Mouse (Mus musculus) myocyte (in vitro differentiated cells): ENCODE results near the gene Mdfi. TPM values are rescaled to one million over a fixed set of nuclear protein-coding genes. Genes with fewer than 3 reads are reported as not detected.

Experiments
- H3K27me3 ChIP-seq: one replicate; pipeline ENCODE4 v1.6.1; 2011; ENCODE audit not compliant: control insufficient read depth, insufficient read depth, insufficient read length
- H3K36me3 ChIP-seq: one replicate; pipeline ENCODE4 v1.6.1; 2011; ENCODE audit not compliant: control insufficient read depth, insufficient read depth
- H3K4me2 ChIP-seq: one replicate; pipeline ENCODE4 v1.6.1; 2011; ENCODE audit warnings: low read depth, control low read depth
- H3K4me3 ChIP-seq: one replicate; pipeline ENCODE4 v1.5.1; 2011; ENCODE audit warnings: mild to moderate bottlenecking, control low read depth, moderate library complexity
- H3K79me2 ChIP-seq: one replicate; pipeline ENCODE4 v1.6.1; 2011; ENCODE audit not compliant: control insufficient read depth, insufficient read depth
- H3ac ChIP-seq: one replicate; pipeline ENCODE4 v1.6.1; 2011; ENCODE audit not compliant: control insufficient read depth, insufficient read length
- CEBPB ChIP-seq: IDR thresholded peaks from 2 replicates; pipeline ENCODE4 v1.6.1; 2011; ENCODE audit warnings: mild to moderate bottlenecking, moderate library complexity; ENCODE audit not compliant: poor library complexity, insufficient read depth, severe bottlenecking
- E2F4 ChIP-seq: IDR thresholded peaks from one replicate; pipeline ENCODE4 v1.6.1; 2011; ENCODE audit warnings: mild to moderate bottlenecking, control low read depth, moderate library complexity; ENCODE audit not compliant: insufficient read depth
- MAX ChIP-seq: IDR thresholded peaks from one replicate; pipeline ENCODE4 v1.6.1; 2011; ENCODE audit warnings: low read depth, mild to moderate bottlenecking, control low read depth
- MYOD1 ChIP-seq, 3 experiments: IDR thresholded peaks; one replicate each; pipeline ENCODE4 v1.6.1; 2011; ENCODE audit warnings: control low read depth in 2 of 3, low read depth in 2 of 3, mild to moderate bottlenecking in 2 of 3, moderate library complexity in 1 of 3; ENCODE audit not compliant: insufficient read length in 2 of 3, control insufficient read depth in 1 of 3
- MYOG ChIP-seq, 3 experiments: IDR thresholded peaks; one replicate each; pipeline ENCODE4 v1.6.1; 2011; ENCODE audit warnings: control low read depth in 2 of 3, low read depth in 2 of 3, mild to moderate bottlenecking in 2 of 3; ENCODE audit not compliant: insufficient read length in 2 of 3, control insufficient read depth in 1 of 3, insufficient read depth in 1 of 3
- POLR2A ChIP-seq: IDR thresholded peaks from one replicate; pipeline ENCODE4 v1.6.1; 2011; ENCODE audit warnings: low read depth, mild to moderate bottlenecking, control low read depth, moderate library complexity; ENCODE audit not compliant: insufficient read length
- POLR2AphosphoS2 ChIP-seq: IDR thresholded peaks from one replicate; pipeline ENCODE4 v1.6.1; 2011; ENCODE audit warnings: low read depth, control low read depth; ENCODE audit not compliant: insufficient read length
- REST ChIP-seq: IDR thresholded peaks from one replicate; pipeline ENCODE4 v1.6.1; 2011; ENCODE audit warnings: mild to moderate bottlenecking, control low read depth, moderate library complexity; ENCODE audit not compliant: insufficient read depth, insufficient read length
- SRF ChIP-seq: IDR thresholded peaks from one replicate; pipeline ENCODE4 v1.6.1; 2011; ENCODE audit warnings: low read depth; ENCODE audit not compliant: control insufficient read depth, insufficient read length
- TCF12 ChIP-seq: IDR thresholded peaks from one replicate; pipeline ENCODE4 v1.6.1; 2011; ENCODE audit warnings: mild to moderate bottlenecking, control low read depth; ENCODE audit not compliant: poor library complexity, insufficient read depth, severe bottlenecking
- TCF3 ChIP-seq: IDR thresholded peaks from one replicate; pipeline ENCODE4 v1.6.1; 2011; ENCODE audit warnings: low read depth, control low read depth; ENCODE audit not compliant: insufficient read length
- USF1 ChIP-seq: IDR thresholded peaks from one replicate; pipeline ENCODE4 v1.6.1; 2011; ENCODE audit warnings: low read depth, mild to moderate bottlenecking, control low read depth, moderate library complexity
- polyA plus RNA-seq: library from polyadenylated mRNA; unstranded; fragments of >200 nt; fragmentation: generic; extraction: Trizol; gene quantifications from one replicate; pipeline ENCODE4 v1.2.1, GENCODE M21; 2012; ENCODE audit warnings: missing spikeins

The Mdfi gene
- polyA plus RNA-seq, 1 experiment: 1.1 TPM

DNA sequence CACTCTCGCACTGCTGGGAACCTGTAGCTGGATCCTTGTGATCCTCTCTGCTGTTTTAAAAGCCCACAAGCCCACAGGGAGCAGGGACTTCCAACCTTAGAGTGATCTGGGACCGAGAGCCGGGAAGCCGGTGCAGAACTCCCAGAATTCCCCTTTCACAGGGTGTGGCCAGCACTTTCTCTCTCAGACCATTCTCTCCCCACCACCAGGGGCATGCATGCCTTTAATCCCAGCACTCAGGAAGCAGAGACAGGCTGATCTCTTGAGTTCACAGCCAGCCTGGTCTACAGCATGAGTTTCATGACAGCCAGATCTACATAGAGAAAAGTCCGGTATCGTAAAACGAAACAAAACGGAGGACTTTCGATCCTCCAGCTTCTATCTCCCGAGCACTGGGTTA lies 35.4 kb upstream of the Mdfi start:
- no peak overlapping the region for H3K4me3 ChIP-seq
- H3K79me2 ChIP-seq: no peaks in the 10 kb centered on the region
- TF ChIP-seq SRF: no peak
- TF ChIP-seq MAX: no peak
- no peak for TF ChIP-seq E2F4
- no peak for TF ChIP-seq MYOD1 (IDR thresholded peaks at IDR 0.05; ENCODE audit: control insufficient read depth in 1 of 3, insufficient read length in 2 of 3, low read depth in 2 of 3)
- no peak for TF ChIP-seq TCF12
- TF ChIP-seq CEBPB: no peak
- no peak for TF ChIP-seq USF1
- TF ChIP-seq MYOG (IDR thresholded peaks at IDR 0.05; ENCODE audit: control insufficient read depth in 1 of 3, insufficient read depth in 1 of 3, insufficient read length in 2 of 3, low read depth in 2 of 3): no peak
- no peak for TF ChIP-seq TCF3
- TF ChIP-seq POLR2A: no peak
- no peak for TF ChIP-seq POLR2AphosphoS2
- no peak for TF ChIP-seq REST
- H3K27me3 ChIP-seq: no peaks in the 10 kb centered on the region
- no peak overlapping the region for H3K4me2 ChIP-seq
- H3K36me3 ChIP-seq: peaks cover 8% of the 10 kb centered on the region
- no peak overlapping the region for H3ac ChIP-seq

GRCm38 (mm10) chr17:47866037-47866436 lies 31.5 kb upstream of the Mdfi start:
- Histone ChIP-seq H3K27me3 (no peaks in the 10 kb centered on the region), H3K36me3 (no peaks in the 10 kb centered on the region)

DNA sequence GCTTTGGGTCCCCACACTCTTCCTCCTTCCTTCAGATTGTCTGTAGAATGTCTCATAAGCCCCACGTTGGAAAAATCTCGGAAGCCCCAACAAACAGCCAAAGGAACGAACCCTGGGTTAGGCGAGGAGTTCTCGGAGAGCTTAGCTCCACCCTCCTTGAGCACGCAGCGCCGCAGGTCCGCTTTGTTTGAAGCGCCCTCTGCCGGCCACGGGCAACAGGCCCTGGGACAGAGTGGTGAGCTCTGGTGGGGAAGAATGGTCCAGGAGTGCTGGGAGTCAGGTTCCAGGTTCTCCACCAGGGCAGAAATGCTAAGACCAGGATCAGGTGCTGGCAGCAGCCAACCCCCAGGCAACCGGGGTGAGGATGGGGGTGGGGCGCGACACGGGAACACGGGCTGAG lies 30.0 kb upstream of the Mdfi start:
- no peak overlapping the region for H3ac ChIP-seq
- H3K4me2 ChIP-seq: no peak overlapping the region
- H3K4me3 ChIP-seq: no peak overlapping the region
- TF ChIP-seq SRF (no peak), MYOD1 (IDR thresholded peaks at IDR 0.05; ENCODE audit: control insufficient read depth in 1 of 3, insufficient read length in 2 of 3, low read depth in 2 of 3) (no peak), MAX (no peak), CEBPB (no peak), REST (no peak)
- H3K36me3 ChIP-seq: no peaks in the 10 kb centered on the region
- H3K79me2 ChIP-seq: no peaks in the 10 kb centered on the region
- H3K27me3 ChIP-seq: no peaks in the 10 kb centered on the region

More at GRCm38 (mm10) chr17:47866037-47866436, 31.5 kb upstream of the Mdfi start:
- Histone ChIP-seq H3K4me3 (no peak overlapping the region), H3K4me2 (no peak overlapping the region), H3K79me2 (no peaks in the 10 kb centered on the region), H3ac (no peak overlapping the region)
- TF ChIP-seq POLR2AphosphoS2 (peak; percentile 77), TCF3 (no peak), MAX (no peak)

DNA sequence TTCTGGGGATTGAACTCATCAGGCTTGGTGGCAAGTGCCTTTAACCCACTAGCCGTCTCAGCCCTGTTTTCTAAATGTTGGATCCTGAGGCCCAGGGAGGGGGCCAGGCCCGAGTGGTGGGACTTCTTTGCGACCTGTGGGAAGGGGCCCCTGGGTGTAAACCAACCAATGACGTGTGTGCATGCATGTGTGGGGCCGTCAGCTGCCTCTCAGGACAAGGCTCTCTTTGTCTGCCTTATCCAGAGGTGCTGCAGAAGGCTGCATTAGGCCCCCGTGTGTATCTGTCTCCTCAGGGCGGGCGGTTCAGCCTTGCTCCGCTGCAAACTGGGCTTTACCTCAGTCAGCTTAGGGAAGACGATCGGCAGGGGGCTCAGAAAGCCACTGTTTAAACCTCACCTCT lies 28.9 kb upstream of the Mdfi start:
- Histone ChIP-seq H3ac (no peak overlapping the region), H3K27me3 (no peaks in the 10 kb centered on the region), H3K79me2 (no peaks in the 10 kb centered on the region), H3K36me3 (no peaks in the 10 kb centered on the region), H3K4me2 (no peak overlapping the region), H3K4me3 (no peak overlapping the region)
- TF ChIP-seq MAX (no peak), E2F4 (no peak), TCF12 (no peak), SRF (no peak), POLR2A (no peak), CEBPB (no peak), TCF3 (no peak), REST (no peak), POLR2AphosphoS2 (no peak), MYOG (IDR thresholded peaks at IDR 0.05; ENCODE audit: control insufficient read depth in 1 of 3, insufficient read depth in 1 of 3, insufficient read length in 2 of 3, low read depth in 2 of 3) (no peak)

DNA sequence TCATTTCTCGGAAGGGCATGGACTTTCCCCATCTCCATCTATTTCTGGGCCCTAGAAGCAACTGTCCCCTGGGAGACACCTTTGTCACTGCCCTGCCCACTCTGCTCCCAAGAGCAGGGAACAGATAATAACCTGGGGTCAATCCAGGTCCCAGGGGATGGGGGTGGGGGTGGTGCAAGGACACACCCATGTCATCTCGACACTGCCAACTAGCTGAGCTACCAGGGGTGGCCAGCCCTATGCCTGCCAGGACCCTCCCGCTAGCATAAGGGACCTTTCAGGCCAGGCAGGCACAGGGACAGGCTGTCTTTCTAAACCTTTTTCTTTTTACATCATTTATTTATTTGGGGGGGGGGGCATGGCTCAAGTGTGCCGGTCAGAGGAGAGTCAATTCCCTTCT lies 28.5 kb upstream of the Mdfi start:
- Histone ChIP-seq H3K4me3 (no peak overlapping the region), H3K4me2 (no peak overlapping the region), H3K36me3 (no peaks in the 10 kb centered on the region), H3ac (no peak overlapping the region), H3K79me2 (no peaks in the 10 kb centered on the region), H3K27me3 (no peaks in the 10 kb centered on the region)
- TF ChIP-seq MYOG (IDR thresholded peaks at IDR 0.05; ENCODE audit: control insufficient read depth in 1 of 3, insufficient read depth in 1 of 3, insufficient read length in 2 of 3, low read depth in 2 of 3) (no peak), POLR2AphosphoS2 (peak; percentile 71), MYOD1 (IDR thresholded peaks at IDR 0.05; ENCODE audit: control insufficient read depth in 1 of 3, insufficient read length in 2 of 3, low read depth in 2 of 3) (no peak)
